Mouse (Mus musculus) B cell, adult 2 months (primary cell): ENCODE results near the gene Kcnc3.
A peak's percentile ranks its signal among the peaks of the same experiment; 100 is the strongest.

Source experiments
- DNase-seq, 2 experiments: peaks; one replicate each; pipeline ENCODE4 v3.0.0; 2022

The Kcnc3 gene

DNA sequence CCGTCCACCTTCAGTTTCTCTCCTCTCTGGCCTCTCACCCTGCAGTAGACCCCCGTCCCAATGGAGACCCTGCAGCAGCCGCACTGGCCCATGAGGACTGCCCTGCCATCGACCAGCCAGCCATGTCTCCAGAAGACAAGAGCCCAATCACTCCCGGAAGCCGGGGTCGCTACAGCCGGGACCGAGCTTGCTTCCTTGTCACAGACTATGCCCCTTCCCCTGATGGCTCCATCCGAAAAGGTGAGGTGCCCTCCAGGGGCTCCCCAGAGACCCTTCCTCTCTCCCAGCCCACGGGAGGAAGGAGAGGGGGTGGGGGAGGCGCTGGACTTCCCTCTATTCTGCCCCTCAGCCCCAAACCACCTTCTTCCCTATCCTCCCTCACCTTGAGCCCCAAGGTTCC lies 7.9 kb downstream of the Kcnc3 start:
- DNase-seq, result no peak

DNA sequence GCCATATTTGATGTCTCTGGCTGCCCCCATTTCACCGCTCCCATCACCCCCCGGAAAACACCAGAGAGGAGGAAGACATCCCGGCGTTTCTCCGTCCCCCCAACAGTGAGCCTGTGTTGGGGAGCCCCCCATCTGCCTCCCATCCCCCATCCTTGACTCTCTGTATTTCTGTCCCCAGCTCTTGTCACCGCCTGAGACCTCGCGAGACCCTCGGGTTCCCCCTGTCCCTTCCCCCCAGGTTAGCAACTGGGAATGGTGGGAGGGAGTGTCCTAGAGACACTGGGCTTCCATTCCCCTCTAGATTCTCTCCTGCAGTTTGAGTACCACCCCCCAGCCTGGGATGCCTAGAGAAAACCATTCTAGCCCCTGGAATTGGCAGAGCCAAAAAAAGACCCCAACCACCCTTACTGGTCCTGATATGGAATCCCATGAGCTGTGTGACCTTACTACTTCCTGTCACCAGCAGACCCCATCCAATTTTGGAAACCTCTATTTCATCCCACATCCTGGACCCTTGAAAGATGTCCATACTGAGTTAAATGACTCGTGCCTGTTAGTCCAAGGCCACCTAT lies 10.3 kb downstream of the Kcnc3 start:
- DNase-seq, result no peak

DNA sequence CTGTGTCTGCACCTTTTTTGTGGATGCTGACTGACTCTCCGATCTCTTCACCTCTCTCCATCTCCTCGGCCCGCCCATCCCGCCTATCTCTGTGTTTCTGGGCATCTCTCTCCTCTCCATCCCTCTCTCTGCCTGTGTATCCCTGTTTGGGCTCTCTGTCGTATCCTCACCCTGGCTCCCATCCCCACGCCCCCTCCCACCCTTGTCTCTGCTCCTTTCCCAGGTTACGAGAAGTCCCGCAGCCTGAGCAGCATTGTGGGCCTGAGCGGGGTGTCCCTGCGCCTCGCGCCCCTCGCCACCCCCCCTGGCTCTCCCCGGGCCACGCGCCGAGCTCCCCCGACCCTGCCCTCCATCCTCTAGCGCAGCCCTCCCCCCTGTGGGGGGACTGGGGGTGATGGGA lies 11.2 kb downstream of the Kcnc3 start:
- DNase-seq, result no peak

DNA sequence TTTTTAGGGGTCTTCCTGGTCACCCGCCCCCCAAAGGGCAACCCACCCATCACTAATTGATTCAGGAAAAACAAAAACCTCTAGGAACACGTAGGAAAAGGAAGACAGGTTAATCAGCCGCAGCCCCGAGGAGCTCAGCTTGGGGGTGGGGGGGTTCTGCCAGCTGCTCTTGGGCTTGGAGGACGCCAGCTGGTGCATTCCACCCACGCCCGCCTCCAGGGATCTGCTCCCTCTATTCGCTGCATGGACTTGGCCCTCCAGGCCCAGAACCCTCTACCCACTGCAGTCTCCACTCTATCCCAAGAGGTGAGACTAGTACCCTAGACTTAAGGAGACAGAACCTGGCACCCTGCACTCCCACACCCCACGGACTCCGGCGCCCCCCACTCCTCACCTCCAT lies 12.0 kb downstream of the Kcnc3 start:
- no peak for DNase-seq

DNA sequence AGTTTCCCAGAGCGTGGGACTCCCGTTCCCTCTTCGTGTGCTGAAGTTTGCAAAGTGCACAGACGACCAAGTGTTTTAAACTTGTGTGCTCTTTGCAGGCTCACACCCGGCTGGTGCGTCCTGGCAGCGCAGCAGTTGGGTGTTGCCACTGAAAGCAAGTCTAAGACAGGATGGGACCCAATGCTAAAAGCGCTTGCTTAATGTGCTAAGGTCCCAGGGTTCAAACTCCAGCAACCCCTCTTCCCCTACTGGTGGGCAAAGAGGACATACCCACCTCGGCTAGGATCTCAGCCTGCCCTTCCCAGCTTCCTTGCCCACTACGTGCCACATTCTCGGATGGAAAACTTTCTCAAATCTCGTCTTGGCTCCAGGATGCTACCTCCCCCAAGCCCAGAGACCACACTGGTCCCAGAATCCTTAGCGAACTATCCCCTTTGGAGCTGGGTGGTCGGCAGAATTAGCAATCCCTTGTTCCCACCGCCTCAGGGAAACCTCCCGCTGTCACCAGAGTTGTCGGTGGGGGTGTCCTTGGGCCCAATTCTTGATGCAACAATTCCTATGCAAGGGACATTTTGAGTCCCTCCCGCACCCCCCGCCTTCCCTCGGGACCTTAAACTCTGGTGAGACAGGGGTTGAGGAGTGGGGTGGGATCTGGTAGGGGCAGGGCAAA lies 12.9 kb downstream of the Kcnc3 start:
- DNase-seq, result no peak

DNA sequence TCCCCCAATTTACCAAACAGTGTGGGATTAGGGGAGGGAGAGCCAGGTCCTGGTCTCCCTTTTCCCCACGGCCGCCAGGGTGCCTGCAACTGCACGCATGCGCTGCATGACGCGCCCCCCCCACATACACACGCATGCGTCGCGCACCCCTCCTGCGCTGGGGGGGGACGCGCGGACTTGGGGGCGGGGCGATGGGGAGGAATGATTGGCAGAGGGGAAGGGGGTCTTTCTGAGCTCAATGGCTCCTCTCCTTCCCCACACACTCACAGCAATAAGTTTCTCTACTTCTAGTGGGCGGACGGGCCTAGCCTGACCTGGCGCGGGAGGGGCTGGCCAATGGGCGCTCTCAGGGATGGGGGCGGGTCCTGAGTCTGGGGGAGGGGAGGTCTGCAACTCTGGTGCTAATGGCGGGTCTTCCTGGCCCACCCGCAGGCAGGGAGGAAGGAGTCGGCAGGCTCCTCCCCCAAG lies 13.7 kb downstream of the Kcnc3 start:
- no peak for DNase-seq

DNA sequence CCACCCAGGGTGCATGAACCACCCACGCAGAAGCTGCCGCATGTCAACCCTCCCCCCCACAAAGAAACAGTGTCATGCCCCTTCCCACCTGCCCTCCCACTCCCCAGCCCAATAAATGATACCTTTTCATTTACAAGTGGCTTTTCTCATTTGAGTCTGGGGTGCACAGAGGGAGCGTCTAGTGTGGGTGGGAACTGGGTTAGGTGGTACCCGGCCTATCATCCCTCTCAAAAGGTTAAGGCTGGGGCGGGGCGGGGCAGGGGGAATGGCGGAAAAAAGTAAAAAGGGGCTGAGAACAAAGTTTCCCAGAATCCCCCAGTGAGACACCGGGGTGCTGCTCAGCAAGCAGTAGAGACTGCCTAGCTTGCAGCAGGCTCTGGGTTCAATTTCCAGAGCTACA lies 14.2 kb downstream of the Kcnc3 start:
- no peak for DNase-seq

DNA sequence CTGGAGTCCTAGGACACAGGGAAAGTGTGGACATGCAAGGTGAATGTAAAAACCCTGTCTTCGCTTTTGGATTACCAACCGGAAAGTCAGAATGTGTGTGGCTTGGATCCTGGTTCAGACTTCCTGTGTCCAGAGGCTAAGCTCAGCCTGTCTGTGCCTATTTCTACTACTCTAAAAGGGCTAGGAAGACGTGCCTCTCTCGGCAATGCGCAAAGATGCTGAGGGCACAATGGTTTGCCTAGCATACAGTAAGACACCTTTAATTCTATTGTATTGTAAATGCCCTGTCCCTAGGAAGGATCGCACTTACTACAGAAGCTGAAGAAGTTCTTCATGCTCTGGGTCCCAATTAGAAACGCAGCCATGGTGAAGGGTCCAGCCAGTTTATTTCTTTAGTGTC lies 15.0 kb downstream of the Kcnc3 start:
- no peak for DNase-seq

DNA sequence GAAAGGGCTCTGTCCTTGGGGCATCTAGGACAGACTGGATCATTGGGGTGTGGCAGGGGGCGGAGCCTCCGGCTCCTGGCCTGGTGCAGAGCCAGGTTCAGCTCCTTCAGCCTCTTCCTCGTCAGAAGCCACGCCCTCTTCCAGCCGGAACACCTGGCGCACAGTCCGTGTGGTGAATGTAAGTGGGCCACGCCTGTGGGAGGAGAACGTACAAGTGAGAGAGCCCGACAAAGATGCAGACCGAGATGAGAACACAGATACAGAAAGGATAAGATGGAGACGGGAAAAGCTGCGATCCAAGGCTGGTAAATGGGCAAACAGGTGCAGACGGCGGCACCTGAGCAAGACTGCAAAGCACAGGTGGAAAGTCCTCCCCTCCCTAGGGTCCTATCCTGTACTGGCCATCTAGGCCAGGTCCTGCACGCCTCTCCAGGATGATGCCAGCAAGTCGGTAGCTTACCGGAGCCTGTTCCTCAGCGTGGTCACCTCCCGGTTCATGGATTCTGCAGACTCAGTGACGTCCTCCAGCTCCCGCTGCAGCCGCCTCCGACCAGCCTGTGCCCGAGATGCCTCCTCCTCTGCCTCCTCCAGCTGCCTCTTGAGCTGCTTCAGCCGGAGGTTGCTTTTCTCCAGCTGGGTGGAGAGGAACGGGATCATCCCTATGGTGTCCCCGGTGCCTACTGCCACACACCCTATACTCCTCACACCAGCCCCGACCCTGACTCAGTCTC lies 15.9 kb downstream of the Kcnc3 start:
- no peak for DNase-seq

DNA sequence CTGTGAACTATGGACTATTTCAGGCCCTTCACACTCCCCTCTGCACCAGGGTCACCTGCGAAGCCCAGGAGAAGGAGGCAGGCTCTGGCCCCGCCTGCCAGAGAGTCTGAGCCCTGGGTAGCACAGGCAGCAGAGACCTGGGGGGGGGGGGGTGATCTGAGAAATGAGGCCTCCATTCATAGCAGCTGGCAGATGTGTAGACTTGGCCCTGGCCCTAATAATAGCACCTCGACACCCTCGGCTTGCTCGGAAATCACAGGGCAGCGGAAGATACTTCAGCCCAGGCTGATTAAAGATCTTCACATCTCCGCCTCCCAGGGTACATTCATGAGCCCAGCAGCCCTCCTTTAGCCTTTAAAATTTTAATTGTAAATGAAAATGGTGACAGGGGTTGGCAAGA lies 21.7 kb downstream of the Kcnc3 start:
- DNase-seq, result no peak

DNA sequence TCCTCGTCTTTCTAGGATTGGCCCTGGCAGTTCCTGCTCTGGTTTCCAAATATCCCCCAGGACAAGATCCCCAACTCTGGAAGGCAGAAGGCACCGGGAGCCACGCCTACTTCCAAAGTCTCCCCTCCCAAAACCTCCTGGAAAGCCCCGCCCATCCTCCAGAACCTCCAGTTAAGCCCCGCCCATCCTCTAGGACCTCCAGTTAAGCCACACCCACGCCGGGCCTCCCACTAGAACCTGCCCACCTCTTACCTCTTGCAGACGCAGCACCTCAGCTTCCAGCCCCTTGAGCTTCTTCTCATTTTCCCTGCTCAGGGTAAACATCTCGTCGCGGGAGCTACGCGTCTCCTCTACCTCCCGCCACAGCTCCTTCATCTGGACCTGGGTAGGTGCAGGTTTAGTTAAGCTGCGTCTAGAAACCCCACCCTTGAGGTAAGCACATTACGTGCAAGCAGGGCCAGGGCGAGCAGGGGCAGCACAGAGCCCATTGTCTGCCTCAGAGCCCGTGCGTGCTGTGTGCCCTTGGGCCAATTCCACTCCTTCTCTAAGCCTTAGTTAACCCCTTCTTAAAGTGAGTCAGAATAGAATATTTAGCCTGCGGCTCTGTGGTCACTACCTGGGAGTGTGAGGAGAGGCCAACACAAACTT lies 23.7 kb downstream of the Kcnc3 start:
- DNase-seq, result no peak

DNA sequence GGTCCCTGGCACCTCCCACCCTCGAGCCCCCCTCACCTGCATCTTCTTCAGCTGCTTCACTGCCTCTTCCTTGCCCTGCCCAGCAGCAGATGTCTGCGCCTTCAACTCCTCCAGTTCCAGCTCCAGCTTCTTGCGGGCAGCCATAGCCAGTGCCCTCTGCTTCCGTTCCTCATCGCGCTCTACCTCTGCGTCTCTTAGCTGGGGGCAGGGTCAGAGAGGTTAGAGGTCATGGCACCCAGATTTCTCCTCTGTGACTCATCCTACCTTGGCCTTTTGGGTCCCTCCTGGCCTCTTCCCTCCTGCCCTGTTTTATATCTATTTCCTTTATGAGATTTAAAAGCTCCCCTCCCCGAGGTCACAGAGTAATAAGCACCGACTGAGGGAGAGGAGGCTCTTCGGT lies 24.8 kb downstream of the Kcnc3 start:
- no peak for DNase-seq

DNA sequence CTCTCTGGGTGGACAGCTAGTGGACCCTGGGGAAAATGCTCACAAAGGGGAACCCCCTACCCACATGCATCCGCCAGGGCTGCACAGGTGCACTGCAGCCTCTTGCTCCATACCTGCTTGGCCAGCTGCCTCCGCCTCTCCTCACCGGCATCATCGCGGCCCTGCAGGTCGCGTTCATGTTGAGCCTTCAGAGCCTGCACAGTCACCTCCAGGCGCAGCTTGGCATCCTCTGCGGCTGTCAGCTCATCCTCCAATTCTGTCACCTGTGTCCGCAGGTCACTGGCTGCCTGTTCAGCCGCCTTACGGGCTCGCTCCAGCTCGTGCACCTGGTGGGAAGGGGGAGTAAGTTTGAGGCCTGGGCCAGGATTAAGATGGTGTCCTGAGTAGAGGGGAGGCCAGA lies 25.5 kb downstream of the Kcnc3 start:
- DNase-seq, result no peak

DNA sequence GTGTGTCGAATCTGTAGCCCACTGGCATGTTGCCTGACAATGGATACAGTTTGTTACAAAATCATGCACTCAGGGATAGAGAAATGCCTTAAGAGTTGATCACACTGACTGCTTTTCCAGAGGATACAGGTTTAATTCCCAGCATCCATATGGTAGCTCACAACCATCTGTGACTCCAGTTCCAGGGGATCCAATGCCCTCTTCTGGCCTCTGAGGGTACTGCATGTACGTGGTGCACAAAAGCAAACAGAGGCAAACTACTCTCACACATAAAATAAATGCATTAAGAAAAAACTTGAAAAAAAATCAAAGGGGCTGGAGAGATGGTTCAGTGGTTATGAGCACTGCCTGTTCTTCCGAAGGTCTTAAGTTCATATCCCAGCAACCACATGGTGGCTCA lies 26.6 kb downstream of the Kcnc3 start:
- DNase-seq, result peak in 1 of 2 experiments; percentile 38

DNA sequence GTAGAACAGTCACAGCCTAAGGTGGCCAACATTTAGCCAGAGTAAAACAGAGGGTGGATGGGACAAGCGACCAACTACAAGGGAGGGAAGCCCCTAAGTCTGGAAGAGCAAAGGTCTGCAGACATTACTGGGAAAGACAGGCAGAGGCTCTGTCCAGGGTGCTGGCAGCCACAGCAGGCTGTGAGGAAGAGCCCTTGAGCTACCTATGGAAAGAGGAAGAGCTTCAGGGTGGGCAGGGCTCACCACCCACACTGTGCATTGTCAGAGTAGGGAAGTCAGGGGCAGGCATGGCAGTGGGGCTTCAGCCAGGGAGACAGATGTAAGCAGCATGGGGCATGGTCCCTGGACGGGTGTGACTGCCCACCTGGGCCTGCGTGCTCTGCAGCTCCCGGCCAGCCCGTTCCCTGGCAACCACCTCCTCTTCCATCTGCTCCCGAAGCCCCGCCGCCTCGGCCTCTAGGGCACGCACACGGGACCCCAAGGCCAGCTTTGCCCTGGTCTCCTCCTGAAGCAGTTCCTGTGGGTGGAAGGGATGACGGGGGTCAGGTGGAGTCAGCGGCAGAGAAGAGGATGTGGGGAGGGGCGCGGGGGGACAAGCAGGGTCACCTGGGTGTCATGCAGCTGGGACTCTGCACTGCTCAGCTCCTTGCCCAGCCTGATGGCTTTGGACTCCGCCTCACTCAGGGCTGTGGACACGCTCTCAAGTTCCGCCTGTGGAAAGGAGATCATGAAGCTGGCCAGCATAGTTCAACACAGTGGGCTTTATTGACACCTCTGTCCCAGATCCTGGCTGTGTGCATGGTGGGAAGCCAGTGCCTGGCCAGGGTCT lies 33.5 kb downstream of the Kcnc3 start:
- DNase-seq, result no peak

DNA sequence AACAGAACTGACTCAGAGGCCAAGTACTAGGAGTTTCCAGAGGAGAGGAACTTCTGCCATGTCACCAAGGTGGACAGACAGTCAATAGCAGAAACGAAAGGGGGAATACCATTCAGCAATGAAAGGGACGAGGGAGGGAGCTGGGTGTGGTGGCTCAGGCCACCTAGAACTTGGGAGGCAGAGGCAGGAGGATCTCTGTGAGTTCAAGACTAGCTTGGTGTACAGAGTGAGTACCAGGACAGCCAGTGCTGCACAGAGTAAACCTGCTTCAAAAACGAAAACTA lies 34.0 kb downstream of the Kcnc3 start:
- no peak for DNase-seq

DNA sequence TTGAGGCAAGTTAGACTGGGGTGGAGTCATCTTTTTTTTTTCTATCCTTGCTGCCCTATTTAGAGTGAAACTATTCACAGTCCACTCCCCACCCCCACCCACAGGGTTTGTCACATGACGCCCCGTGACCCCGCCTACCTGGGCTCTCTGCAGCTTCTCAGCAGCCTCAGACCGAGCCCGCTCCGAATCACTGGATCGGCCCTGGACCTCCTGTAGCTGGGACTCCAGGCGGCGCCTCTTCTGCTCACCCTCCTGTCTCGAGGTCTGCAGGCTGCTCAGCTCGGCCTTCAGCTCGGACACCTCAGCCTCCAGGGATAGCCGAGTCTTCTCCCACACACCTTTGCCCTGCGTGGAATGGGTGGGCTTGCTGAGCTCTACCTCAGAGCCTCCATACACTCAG lies 34.4 kb downstream of the Kcnc3 start:
- DNase-seq, result no peak

DNA sequence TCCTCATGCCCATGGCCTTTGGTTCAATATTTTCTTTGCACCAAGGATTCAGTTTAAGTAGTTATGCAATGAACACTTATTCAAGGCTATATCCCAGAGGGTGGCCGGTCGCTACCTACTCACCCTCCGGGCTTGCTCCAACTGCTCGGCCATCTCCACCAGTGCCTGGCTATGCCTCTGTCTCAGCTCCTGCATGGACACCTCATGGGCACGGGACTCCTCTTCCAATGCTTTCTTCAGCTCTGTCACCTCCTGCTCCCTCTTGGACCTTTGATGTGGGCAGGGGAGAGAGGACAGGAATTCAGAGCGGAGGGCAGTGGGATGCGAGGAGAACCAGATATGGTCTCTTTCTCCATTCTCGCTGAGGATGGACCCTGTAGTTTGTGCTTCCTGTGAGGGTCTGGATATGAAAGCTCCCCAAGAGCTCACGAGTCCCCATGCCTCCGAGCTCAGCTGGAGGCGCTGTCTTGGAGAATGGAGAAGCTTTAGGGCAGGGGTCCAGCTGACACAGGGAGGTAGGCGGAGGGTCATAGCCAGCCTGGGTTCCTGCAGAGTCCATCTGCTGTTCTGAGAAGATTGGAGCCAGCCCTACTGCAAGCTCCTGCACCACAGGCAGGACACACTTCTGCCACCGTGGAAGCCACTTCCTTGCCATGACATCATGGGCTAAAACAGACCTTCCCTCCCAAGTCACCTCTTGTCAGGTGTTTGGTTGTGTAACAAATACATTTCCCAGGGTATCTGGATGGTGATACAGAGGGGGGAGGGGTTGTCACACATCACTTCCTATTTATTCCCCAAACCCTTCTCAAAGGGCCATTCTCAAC lies 35.0 kb downstream of the Kcnc3 start:
- no peak for DNase-seq

DNA sequence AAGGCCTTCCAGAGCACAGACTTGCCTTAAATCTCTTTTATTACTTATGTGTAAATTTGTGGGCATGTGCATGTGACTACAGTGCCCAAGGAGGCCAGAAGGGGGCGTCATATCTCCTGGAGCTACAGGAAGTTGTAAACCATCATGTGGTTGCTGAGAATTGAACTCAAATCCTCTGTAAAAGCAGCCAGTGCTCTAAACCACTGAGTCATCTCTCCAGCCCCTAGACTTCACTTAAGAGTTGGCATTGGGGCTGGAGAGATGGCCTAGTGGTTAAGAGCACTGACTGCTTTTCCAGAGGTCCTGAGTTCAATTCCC lies 35.6 kb downstream of the Kcnc3 start:
- no peak for DNase-seq

DNA sequence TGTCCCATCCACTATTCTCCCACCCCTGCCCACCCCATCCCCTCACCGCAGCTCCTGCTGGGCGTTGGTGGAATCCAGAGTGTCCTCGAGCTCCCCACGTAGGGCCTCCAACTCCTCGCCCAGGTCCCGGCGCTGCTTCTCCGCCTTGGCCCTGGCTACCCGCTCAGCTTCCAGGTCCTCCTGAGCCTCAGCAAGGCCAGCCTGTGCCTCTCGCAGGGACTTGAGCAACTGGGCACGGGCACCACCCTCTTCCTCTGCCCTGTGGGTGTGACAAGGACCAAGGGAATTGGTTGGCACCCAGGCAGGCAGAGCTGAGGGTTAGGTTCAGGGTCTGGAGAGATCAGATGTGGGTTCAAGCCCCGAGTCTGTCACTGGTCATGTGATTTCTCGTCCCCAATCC lies 36.5 kb downstream of the Kcnc3 start:
- DNase-seq, result no peak

DNA sequence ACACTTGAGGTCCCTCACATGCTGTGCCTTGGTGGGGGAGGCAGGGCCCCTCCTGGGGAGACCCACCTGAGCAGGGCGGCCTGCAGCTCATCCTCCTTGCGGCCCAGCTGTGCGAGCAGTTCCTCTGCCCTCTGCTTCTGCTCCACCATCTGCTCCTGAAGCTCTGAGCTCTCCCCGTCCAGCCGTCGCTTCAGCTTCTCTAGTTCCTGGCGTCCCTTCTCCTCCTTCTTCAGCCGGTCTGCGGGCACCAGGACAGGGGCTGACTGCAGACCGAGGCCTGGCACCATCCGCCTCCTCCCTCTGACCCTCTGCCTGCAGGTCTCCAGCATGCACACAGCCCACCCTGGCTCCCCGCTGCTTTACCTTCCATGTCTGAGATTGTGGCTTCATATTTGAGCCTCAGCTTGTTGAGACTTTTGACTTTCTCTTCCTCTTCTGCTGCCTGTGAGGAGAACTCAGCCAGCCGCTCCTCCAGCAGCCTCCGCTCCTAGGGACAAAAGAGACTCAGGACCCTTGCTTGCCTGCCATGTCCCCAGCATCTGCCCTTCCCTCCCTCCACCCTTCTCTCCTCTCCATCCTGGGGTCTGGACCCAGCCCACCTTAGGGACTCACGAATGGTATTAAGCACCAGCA lies 38.1 kb downstream of the Kcnc3 start:
- no peak for DNase-seq

DNA sequence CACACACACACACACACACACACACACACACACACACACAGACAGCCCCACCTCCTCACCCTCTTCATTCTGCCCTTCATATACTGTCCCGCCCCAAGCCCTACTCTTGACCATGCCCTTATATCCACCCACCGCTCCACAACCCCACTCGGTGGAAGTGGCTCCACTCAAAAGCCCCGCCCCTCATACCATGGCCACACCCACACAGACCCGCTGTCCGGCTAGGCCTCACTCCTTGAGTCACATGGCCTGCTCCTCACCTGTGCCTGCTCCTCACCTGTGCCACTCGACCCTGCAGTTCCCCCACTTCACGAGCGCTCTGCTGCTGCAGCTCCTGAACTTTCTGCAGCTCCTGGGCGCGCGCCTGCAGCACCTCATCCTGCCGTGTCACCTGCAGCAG lies 40.0 kb downstream of the Kcnc3 start:
- DNase-seq, result no peak
